Mouse (Mus musculus) right cerebral cortex, postnatal 25 days (tissue): ENCODE results near the gene Tecrl.

ENCODE experiments used
- DNase-seq: peaks from one replicate; pipeline ENCODE4 v3.0.0; 2022

Gene Tecrl

DNA sequence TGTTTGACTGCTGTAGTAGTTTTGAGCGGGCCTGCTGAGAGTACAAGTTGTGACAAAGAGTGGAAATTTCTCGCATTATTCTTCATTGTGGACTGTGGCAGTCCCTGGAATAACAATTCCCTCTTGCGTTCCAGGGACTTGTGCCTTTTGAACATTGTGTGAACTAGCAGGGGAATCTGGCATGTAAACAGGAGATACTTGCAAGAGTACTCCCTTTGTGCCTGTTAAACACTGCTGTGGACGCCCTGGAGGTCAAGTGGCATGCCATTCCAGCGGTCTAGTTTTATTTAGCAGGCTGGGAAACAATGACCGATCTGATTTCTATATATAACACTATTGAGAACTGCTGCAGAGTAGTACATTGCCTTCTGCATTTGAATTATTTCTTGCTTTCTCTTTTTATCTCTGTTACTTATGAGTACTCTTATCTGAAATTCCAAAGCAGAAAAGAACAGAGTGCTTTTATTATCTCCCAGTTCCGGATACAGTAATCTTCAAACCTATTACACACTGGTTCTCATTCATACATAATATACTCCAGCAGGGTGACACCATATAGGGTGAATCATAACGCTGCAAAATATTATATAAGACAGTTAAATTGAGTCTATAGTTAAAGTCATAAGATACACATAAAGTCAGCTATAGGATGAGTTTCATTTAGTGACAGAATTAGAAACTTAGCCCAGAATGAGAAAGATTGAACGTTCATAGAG is at the start of gene Tecrl:
Gene Tecrl, minus strand, starts transcription at position 350 of the 716 bp plus-strand sequence.
- DNase-seq = no peak

- no peak for DNase-seq
Measured at GRCm38 (mm10) chr5:83385021-83385420, 30.0 kb upstream of the Tecrl start.

DNA sequence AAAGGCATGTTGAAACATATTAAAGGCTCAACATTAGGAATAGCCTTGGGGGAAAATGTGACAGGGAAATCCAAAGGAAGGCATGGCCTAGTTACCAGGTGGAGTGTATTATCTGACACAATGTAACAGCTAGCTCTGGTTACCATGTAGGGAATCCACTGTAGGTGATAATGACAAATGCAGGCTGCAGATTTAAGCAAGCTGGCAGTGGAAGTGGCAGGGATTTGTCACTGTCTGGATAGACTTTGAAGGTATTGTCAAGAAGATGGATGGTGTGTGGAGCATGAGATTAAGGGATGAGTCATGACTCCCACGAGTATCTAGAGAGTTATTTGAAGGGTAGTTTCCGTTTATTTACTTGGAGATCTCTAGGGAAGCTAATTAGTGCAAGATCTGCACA is 3.4 kb downstream of the Tecrl start:
- DNase-seq = no peak

DNA sequence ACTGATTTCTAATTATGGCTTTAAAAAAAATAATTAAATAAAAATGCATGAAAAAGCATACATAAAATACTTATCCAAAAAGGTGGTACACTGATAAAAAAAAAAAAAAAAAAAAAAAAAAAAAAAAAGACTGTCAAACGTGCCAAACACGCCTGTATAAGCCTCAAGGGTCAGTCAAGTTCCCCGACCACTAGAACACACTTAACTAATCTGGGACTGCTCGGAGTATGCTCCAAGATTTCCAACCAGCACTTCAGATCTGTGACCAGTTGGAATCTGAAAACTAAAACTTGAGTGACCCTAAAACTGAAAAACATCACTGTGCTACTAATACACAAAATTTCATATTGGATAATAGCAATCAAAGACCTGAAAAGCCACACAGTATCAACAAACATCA is 15.9 kb downstream of the Tecrl start:
- DNase-seq = no peak

DNA sequence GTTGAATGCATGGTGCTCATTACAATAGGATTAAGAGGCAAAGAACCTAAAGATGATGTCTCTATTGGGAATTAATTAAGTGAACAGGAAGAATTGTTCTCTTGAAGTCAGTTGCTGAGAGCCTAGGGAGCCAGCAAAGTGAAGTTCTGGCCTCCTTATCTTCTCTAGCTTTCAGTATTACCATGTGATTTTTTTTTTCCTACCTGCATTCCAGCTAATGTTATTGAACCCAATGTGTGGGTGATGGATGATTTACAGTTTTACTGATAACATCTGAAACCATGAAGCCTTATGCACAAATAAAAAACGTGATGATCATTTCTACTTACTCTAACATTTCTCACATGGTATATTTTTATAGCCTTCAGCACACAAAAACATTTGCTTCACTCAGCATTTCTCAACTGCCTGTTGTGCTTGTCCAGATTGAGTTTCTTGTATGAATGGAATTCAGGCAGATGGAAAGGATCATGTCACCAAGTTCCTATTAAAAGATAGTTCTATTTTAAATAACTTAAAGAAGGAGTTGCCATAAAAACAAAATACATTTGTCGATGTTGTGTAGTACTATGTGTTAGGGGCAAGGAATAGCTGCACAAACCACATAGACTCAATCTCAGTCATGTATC is 87.7 kb downstream of the Tecrl start:
- DNase-seq = no peak

DNA sequence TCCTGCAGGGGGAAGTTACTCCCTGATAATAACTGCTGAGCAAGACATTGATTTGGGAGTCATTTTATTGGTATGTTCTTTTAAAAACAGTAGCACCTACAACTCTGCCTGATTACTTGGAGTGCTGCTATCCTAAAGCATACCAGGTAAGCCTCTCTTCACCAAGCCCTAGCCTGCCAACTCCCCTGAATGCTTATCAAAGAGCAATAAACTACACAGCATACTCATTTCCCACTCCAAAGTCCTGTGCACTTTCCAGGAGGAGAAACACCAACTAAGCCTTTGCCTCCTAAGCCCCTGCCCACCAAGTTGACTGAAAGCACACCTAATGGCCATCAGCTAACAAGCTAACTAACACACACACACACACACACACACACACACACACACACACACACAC is 94.9 kb downstream of the Tecrl start:
- no peak for DNase-seq

GRCm38 (mm10) chr5:83254141-83254540 is 100.9 kb downstream of the Tecrl start:
- DNase-seq = no peak

- DNase-seq = no peak
Measured at GRCm38 (mm10) chr5:83238848-83239452, 116.0 kb downstream of the Tecrl start.
